Mouse (Mus musculus) kidney, adult 2 months (tissue): Measurements from ENCODE around the gene Mrpl51.

Experiments used
- CTCF ChIP-seq: fragments of 200-500 bp; conservative IDR thresholded peaks from 2 replicates; pipeline ENCODE4 v1.5.1; 2011; ENCODE audit warnings: low read depth, mild to moderate bottlenecking, control low read depth, low read length, moderate library complexity, mixed read lengths; ENCODE audit not compliant: insufficient read depth, insufficient read length
- POLR2A ChIP-seq: fragments of 200-500 bp; IDR thresholded peaks from one replicate; pipeline ENCODE4 v1.6.1; 2011; ENCODE audit warnings: low read depth, low read length, control low read depth

DNA sequence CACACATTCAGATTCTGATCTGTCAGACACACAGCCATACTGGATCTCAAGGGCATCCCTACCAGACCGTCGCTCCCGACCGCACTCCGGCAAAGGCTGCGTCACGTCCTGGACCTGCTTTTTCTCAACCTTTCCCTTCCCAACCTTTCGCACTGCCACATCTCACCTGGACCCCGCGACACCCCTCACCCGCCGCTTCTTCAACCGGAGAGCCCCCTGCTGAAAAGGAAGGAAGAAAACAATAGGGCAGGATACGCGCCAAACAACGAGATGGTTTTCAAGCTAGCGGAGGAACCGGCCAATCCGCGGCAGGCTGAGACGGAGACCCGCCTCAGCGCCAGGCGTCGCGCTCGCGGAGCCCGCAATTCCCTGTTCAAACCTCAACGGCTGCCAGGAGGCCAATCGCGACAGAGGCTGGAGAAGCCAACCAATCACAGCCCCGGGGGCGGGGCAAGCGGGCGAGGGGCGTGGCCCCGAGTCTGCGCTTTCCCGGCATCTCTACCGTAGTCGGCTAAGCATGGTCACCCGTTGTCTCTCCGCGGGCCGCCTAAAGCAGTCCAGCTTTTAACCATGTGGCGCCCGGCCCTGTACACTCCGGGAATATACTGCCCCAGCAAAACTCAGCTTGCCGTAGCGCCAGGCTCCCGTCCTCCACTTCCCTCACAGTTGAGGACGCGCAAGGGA lies at the start of gene Mrpl51, which contains the start of gene Ncapd2:
- TF ChIP-seq CTCF (no peak), POLR2A (no peak)
